Mouse (Mus musculus): Measurements from ENCODE around the gene Atp4a. TPM values are rescaled to one million over a fixed set of nuclear protein-coding genes. Genes with fewer than 3 reads are reported as not detected.
"Not testable (repeated sequence)": the region's sequence is repeated elsewhere in the genome, so short reads cannot be mapped to it uniquely, and the experiment has no call there.

The Atp4a gene
- polyA plus RNA-seq, 1 experiment from 2014 or later, result 0.60 TPM

DNA sequence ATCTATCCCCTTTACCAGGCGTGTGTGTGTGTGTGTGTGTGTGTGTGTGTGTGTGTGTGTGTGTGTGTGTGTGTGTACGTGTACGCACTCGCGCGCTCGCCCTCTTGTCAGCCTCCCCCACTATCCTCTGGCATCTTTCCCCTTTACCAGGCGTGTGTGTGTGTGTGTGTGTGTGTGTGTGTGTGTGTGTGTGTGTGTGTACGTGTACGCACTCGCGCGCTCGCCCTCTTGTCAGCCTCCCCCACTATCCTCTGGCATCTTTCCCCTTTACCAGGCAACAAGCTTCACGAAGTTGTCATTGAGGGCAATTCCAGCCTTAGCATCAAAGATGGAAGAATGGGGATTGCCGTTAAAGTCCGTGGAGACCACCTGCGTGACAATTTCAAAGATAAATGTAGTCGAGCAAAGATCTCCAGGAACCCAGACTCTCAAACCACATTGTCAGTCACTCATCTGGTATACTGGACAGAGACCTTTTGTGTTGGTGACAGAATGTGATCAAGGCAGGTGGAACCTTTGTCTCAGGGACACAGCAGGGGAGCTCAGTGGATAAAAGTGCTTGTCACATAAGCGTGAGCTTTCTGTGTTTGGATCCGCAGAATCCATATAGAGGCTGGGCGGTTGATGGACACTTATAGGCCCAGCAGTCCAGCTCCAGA is 18.2 kb downstream of the Atp4a start:
- Histone ChIP-seq H3K27ac (peak overlapping the region; percentile 88), H3K9ac (replicated peaks) (peak overlapping the region; percentile 81), H3K4me1 (replicated peaks) (peaks cover 15% of the 10 kb centered on the region), H3K4me2 (peak overlapping the region; percentile 77), H3K4me3 (replicated peaks) (peak overlapping the region; percentile 73), H3K36me3 (peaks cover 49% of the 10 kb centered on the region)
- 36% methylated on average over 12 of the region's 22 CpGs for WGBS
- not testable (repeated sequence) for ATAC-seq (ENCODE audit: insufficient number of reproducible peaks, insufficient read depth, low FRiP score, low TSS enrichment, low read depth); H3K9me3 ChIP-seq; H3K27me3 ChIP-seq

DNA sequence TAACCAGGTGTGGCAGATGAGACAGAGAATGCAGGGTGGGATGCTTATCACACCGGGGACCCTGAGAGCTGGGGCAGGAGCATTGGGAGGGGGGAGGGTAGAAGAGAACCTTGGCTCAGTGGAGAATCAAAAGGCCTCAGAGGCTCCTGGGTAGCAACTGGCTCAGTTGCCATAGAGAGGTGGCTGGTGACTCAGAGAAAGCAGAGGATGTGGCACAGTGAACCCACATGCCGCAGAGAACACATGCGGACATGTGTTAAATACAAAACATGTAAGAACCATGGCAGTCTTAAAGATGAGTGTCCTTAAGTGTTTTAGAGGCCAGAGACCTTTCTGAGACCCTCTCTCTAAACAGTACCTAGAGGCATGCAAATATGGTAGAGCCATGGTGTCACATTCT is 24.2 kb downstream of the Atp4a start:
- no peaks in the 10 kb centered on the region for H3K4me1 ChIP-seq (replicated peaks)
- H3K4me3 ChIP-seq (replicated peaks), result no peak overlapping the region
- ATAC-seq (ENCODE audit: insufficient number of reproducible peaks, insufficient read depth, low FRiP score, low TSS enrichment, low read depth), result no peak
- H3K9me3 ChIP-seq, result no peaks in the 10 kb centered on the region
- no peak overlapping the region for H3K9ac ChIP-seq (replicated peaks)
- H3K36me3 ChIP-seq, result peaks cover 74% of the 10 kb centered on the region
- H3K4me2 ChIP-seq, result no peak overlapping the region
- H3K27me3 ChIP-seq, result no peaks in the 10 kb centered on the region
- WGBS, result 91% methylated on average over 3 of the region's 3 CpGs
- H3K27ac ChIP-seq, result no peak overlapping the region

DNA sequence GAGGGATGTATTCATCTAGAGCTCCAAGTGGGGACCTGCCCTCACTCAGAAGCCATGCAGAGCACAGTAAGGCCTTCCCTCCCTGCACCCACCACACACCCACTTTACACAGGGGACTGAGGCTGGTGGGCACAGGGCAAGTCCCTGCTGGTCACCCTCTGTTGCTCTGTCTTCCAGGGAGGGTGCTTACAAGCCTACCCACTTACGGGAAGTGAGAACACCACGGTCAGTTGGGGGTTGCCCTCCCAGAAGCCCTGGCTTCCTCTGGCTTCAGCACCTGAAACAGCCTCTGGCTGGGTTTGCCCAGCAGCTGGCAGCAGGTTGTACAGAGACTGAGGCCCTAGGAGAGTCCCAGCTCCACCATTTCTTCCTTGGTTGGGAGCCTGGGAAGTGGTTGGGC is 30.6 kb downstream of the Atp4a start:
- H3K4me2 ChIP-seq; H3K27me3 ChIP-seq; H3K9ac ChIP-seq (replicated peaks); H3K27ac ChIP-seq; ATAC-seq (ENCODE audit: insufficient number of reproducible peaks, insufficient read depth, low FRiP score, low TSS enrichment, low read depth); H3K4me1 ChIP-seq (replicated peaks); H3K9me3 ChIP-seq; H3K4me3 ChIP-seq (replicated peaks): not testable (repeated sequence)
- 84% methylated on average over 2 of the region's 2 CpGs for WGBS
- H3K36me3 ChIP-seq, result peaks cover 28% of the 10 kb centered on the region

DNA sequence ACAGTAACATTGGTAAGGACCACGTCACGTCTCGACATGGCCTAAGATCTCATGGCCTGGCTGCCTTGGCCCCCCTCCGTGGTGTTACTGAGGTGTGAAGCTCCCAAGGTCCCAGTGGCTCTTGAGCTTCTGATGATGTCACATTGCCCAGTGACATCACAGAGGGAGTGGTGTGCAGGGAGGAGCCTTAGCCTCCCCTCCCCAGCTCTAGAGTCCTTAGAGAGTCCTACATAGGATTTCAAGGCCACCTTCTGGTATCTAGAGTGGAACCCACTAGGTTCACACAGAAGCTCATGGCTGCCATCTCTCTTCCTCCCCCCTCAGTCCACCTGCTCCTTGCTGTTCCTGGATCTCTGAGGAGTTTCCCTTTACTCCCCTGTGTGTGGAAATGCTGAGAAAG is 31.6 kb downstream of the Atp4a start, which contains the start of gene Gapdhs:
TSS of gene Gapdhs (minus strand) at position 65 of the 400 bp plus-strand sequence.
- not testable (repeated sequence) for H3K27me3 ChIP-seq; H3K27ac ChIP-seq; H3K4me1 ChIP-seq (replicated peaks); H3K4me2 ChIP-seq; H3K4me3 ChIP-seq (replicated peaks); H3K9ac ChIP-seq (replicated peaks); H3K9me3 ChIP-seq
- ATAC-seq (ENCODE audit: insufficient number of reproducible peaks, insufficient read depth, low FRiP score, low TSS enrichment, low read depth), result 0 out of 2 replicates have a peak, but pooled peaks have one; percentile 16
- WGBS, result 75% methylated on average over 4 of the region's 4 CpGs
- peaks cover 19% of the 10 kb centered on the region for H3K36me3 ChIP-seq

DNA sequence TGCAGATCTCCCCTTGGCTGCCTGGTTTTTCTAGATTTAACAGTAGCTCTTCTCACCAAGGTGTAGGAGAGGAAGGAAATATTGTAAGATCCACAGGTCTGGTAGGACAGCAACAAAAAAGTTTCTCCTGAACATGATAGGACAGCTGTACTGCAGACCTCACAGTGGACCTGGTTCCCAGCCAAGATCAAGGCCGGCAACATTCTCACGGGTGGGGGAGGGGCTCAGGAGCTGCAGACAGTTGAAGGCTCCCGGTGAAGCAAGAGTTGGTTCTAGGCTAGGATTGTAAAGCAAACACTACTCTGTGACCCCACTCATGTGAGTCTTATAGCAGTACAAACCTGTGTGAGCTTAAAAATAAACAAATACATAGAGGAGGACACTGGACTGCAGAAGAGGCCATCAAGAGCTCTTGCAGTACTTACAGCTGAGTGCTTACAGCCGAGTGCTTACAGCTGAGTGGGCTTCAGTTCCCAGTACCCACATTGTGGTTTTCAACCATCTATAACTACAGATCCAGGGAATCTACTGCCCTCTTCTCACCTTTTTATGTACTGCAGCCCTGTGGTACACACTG is 32.1 kb downstream of the Atp4a start:
- Histone ChIP-seq H3K27me3 (no peaks in the 10 kb centered on the region), H3K9me3 (no peaks in the 10 kb centered on the region), H3K4me1 (replicated peaks) (peaks cover 3% of the 10 kb centered on the region; the same call in 1 of the 2 replicates), H3K4me3 (replicated peaks) (no peak overlapping the region), H3K27ac (no peak overlapping the region), H3K36me3 (peaks cover 19% of the 10 kb centered on the region), H3K9ac (replicated peaks) (no peak overlapping the region), H3K4me2 (no peak overlapping the region)
- WGBS, result 39% methylated on average over 4 of the region's 4 CpGs
- ATAC-seq (ENCODE audit: insufficient number of reproducible peaks, insufficient read depth, low FRiP score, low TSS enrichment, low read depth), result no peak

DNA sequence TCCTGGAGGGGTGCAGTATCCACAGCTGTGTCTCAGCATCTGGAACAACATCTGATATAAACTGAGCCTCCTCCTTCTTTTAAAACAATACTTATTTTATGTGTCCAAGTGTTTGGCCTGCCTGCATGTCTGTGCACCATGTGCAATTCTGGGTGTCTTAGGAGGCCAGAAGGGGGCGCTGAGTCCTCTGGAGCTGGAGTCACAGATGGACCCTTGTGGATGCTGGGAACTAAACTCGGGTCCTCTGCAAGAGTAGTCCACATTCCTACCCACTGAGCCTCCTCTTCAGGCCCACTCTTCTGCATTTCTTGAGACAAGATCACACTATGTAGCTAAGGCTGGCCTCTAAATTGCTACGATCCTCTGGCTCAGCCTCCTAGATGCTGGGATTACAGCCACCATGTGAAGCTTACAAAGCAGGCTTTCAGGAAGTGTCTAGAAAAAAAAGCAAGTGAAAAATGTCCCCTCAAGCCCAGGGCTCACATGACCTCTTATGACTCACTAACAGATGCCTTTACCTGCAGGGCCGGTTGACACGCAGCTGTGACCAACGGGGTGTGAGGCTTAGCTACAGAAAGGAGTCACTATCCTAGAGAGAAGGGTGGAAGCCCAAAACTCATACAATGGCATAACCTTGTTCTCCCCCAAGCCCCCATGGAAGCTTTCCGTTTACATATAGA is 35.7 kb downstream of the Atp4a start:
- H3K4me2 ChIP-seq, result no peak overlapping the region
- no peak overlapping the region for H3K27ac ChIP-seq
- H3K4me1 ChIP-seq (replicated peaks), result peaks cover 3% of the 10 kb centered on the region; the same call in 1 of the 2 replicates
- H3K27me3 ChIP-seq, result no peaks in the 10 kb centered on the region
- H3K9me3 ChIP-seq, result no peaks in the 10 kb centered on the region
- peaks cover 9% of the 10 kb centered on the region; the same call in 1 of the 2 replicates for H3K36me3 ChIP-seq
- ATAC-seq (ENCODE audit: insufficient number of reproducible peaks, insufficient read depth, low FRiP score, low TSS enrichment, low read depth), result no peak
- WGBS, result 81% methylated on average over 7 of the region's 7 CpGs
- H3K4me3 ChIP-seq (replicated peaks), result no peak overlapping the region
- H3K9ac ChIP-seq (replicated peaks), result no peak overlapping the region

DNA sequence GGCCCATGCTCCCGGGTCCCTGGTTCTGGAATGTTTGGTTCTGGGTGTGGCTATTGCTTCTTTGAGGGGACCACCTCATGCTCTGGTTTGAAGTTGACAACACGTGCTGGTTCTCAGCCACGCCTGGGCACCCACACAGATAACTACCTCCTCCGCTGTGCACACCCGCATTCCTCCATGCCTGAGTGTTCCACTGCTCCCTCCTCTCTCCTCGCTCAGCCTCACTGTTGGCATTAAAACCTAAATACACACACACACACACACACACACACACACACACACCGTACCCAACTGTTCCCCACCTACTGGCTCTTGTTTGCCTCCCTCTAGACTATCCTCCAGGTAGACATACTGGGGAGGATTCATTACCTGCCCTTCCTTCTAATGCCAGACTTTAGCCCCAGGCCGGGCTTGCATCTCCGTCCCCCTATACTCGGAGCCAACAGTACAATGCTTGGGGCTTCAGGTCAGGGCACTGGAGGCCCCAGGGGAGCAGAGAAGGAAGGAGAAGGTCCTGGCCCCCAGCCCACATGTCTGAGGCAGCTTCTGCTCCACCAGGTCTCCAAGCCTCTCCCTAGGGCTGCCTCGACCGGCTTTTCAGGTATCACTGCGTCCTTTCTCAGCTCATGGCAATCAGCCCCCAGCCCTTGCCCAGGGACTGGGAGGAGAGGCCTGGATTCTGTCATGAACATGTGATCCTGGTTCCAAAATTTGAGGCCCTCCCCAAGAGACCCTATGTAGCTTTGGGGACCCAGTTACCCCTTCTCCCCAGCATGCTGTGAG is 38.0 kb downstream of the Atp4a start:
- H3K9ac ChIP-seq (replicated peaks), result no peak overlapping the region
- H3K27ac ChIP-seq, result no peak overlapping the region
- peaks cover 7% of the 10 kb centered on the region for H3K9me3 ChIP-seq
- peaks cover 21% of the 10 kb centered on the region for H3K36me3 ChIP-seq
- no peaks in the 10 kb centered on the region for H3K4me1 ChIP-seq (replicated peaks)
- no peak overlapping the region for H3K4me3 ChIP-seq (replicated peaks)
- H3K4me2 ChIP-seq, result no peak overlapping the region
- no peaks in the 10 kb centered on the region for H3K27me3 ChIP-seq
- no peak for ATAC-seq (ENCODE audit: insufficient number of reproducible peaks, insufficient read depth, low FRiP score, low TSS enrichment, low read depth)
- 84% methylated on average over 13 of the region's 13 CpGs for WGBS

DNA sequence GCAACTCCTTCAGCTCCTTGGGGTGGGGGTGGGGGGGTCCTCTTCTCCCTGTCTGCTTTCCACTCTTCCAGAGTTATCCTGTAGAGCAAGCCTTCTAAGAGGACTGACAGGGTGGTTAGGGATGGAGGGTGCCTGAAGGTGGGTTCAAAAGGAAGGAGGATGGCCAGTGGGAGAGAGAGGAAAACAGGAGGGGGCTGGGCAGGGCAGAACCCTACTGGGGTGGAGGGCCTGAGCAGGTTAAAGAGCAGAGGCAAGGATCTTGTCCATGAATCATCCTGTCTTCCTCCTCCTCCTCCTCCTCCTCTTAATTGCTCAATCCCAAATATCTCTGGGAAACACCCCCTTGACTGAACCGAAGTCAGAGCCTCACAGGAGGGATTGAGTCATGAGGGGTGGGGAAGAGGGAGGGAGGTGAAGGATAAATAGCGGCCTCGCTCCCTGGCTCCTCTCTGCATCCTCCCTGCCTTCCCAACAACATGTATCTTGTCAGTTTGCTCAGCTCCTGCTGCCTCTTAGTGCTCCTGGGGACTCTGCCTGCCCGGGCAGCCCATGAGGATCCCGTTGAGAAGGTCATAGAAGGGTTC is 39.2 kb downstream of the Atp4a start, which contains the start of gene Sbsn:
TSS of gene Sbsn (plus strand) at position 386 of the 584 bp plus-strand sequence.
- Histone ChIP-seq H3K4me1 (replicated peaks) (no peaks in the 10 kb centered on the region), H3K27me3 (no peaks in the 10 kb centered on the region)
- WGBS, result 64% methylated on average over 5 of the region's 5 CpGs

DNA sequence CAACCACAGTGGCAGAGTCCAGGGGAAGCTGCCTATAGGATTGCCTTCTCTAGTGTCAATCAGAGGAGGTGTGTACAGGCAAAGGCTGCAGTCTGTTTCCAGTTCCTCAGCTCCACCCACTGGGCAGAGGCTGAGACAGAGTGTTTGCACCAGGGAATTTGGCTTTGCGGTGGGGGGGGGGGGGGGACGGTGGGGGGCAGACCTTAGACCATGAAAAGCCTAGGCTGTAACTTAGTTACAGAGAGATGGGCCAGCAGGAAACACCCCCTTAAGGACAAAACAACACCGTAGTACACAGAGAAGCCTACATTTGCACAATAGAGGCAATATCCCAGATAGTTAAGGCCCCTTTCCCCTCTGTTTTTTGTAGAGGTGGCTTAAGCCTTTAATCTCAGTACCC is 45.0 kb downstream of the Atp4a start:
- H3K4me2 ChIP-seq, result no peak overlapping the region
- no peak overlapping the region for H3K27ac ChIP-seq
- H3K4me3 ChIP-seq (replicated peaks), result no peak overlapping the region
- no peaks in the 10 kb centered on the region for H3K27me3 ChIP-seq
- H3K9ac ChIP-seq (replicated peaks), result no peak overlapping the region
- ATAC-seq (ENCODE audit: insufficient number of reproducible peaks, insufficient read depth, low FRiP score, low TSS enrichment, low read depth), result no peak
- 76% methylated on average over 3 of the region's 3 CpGs for WGBS
- peaks cover 11% of the 10 kb centered on the region for H3K9me3 ChIP-seq
- H3K4me1 ChIP-seq (replicated peaks), result no peaks in the 10 kb centered on the region
- peaks cover 29% of the 10 kb centered on the region for H3K36me3 ChIP-seq

More for the DNA sequence above, 39.2 kb downstream of the Atp4a start, which contains the start of gene Sbsn:
- H3K4me2 ChIP-seq, result no peak within 1 kb of the TSS
- H3K9ac ChIP-seq (replicated peaks), result no peak within 1 kb of the TSS
- H3K9me3 ChIP-seq, result peaks cover 11% of the 10 kb centered on the region
- H3K27ac ChIP-seq, result no peak within 1 kb of the TSS
- no peak within 1 kb of the TSS for H3K4me3 ChIP-seq (replicated peaks)
- peaks cover 32% of the 10 kb centered on the region for H3K36me3 ChIP-seq
- no peak for ATAC-seq (ENCODE audit: insufficient number of reproducible peaks, insufficient read depth, low FRiP score, low TSS enrichment, low read depth)

DNA sequence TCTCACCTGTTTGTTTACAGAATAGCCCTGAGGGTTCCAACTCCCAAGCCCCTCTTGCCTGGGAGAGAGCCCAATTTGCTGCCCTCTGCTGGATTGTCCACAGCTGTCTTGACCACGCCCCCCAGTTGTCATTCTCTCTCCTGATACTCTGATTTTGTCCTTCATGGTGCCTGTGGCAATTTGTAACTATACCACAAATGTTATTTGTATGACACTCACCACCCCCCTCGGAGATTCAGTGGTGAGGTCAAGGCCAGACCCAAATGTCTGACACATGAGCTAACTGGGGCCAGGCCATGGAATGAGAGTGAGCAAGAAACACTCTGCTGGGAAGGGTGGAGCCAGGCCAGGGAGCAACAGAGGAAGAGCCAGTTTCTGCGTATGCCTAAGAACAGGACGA is 46.8 kb downstream of the Atp4a start:
- H3K4me1 ChIP-seq (replicated peaks), result no peaks in the 10 kb centered on the region
- no peak for ATAC-seq (ENCODE audit: insufficient number of reproducible peaks, insufficient read depth, low FRiP score, low TSS enrichment, low read depth)
- WGBS, result 23% methylated on average over 4 of the region's 4 CpGs
- peaks cover 2% of the 10 kb centered on the region; the same call in 1 of the 2 replicates for H3K27me3 ChIP-seq
- peaks cover 28% of the 10 kb centered on the region for H3K36me3 ChIP-seq
- H3K27ac ChIP-seq, result no peak overlapping the region
- H3K4me2 ChIP-seq, result no peak overlapping the region
- peaks cover 11% of the 10 kb centered on the region for H3K9me3 ChIP-seq
- H3K4me3 ChIP-seq (replicated peaks), result no peak overlapping the region
- no peak overlapping the region for H3K9ac ChIP-seq (replicated peaks)

Measured in limb, embryonic 12.5 days (tissue).